Mouse (Mus musculus): ENCODE data around the gene Sars2. TPM values are rescaled to one million over a fixed set of nuclear protein-coding genes. Genes with fewer than 3 reads are reported as not detected.

Sars2 gene
- 24.2 and 24.9 TPM in 2 replicates for polyA plus RNA-seq (2014; fragmentation: Nextera tagmentation; extraction: Ambion mirVana)

DNA sequence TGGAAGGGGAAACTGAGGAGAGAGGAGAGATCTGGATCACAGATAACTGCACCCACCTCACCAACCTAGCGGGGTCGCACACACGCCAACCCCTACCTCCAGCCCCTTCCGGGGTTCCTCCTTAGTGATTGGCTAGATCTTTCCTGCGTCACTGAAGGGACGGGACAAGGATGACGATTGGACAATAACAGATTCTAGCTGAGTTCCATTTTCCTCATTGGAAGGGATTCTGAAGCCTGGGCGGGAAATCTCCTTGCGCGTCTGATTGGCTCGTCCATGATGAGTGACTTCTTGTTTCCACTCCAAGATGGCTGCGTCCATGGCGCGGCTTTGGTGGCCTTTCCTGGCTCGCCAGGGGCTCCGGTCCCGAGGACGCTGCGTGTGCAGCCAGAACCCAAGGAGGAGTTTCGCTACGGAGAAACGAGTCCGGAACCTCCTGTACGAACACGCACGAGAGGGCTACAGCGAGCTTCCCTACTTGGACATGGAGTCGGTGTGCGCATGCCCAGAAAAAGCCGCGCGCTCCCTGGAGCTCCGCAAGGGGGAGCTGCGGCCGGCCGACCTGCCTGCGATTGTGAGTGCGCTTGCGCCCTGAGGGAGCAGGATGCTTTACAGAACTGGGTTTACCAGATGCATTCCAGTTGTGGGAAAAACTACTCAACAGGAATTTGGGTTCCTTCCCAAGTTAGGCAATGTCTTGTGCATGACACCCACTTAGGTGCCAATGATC, at the start of gene Sars2, which contains the start of gene Mrps12:
Sars2 (plus strand) TSS at position 284 of the 730 bp plus-strand sequence.
Mrps12 (minus strand) TSS at position 112 of the 730 bp plus-strand sequence.
- peak; percentile 97 for ATAC-seq (ENCODE audit: insufficient number of reproducible peaks, insufficient read depth, low FRiP score, low read depth)
- Histone ChIP-seq H3K4me2 (replicated peaks; ENCODE audit: low read depth, low read length) (peak within 1 kb of the TSS; percentile 92), H3K27me3 (ENCODE audit: control insufficient read depth, insufficient read depth, low read length) (no peaks in the 10 kb centered on the region), H3K4me3 (ENCODE audit: low read depth, low read length) (peak within 1 kb of the TSS; percentile 52), H3K36me3 (ENCODE audit: control insufficient read depth, insufficient read depth, low read length) (peaks cover 7% of the 10 kb centered on the region; the same call in 1 of the 2 replicates), H3K27ac (ENCODE audit: low read length) (peak within 1 kb of the TSS; percentile 79), H3K9ac (replicated peaks; ENCODE audit: low read depth, low read length) (peak within 1 kb of the TSS; percentile 78), H3K4me1 (ENCODE audit: control insufficient read depth, insufficient read depth, low read length) (peaks cover 4% of the 10 kb centered on the region; the same call in 1 of the 2 replicates), H3K9me3 (ENCODE audit: control insufficient read depth, low read depth, low read length) (no peaks in the 10 kb centered on the region)
- under 1% methylated on average over 39 of the region's 39 CpGs for WGBS

DNA sequence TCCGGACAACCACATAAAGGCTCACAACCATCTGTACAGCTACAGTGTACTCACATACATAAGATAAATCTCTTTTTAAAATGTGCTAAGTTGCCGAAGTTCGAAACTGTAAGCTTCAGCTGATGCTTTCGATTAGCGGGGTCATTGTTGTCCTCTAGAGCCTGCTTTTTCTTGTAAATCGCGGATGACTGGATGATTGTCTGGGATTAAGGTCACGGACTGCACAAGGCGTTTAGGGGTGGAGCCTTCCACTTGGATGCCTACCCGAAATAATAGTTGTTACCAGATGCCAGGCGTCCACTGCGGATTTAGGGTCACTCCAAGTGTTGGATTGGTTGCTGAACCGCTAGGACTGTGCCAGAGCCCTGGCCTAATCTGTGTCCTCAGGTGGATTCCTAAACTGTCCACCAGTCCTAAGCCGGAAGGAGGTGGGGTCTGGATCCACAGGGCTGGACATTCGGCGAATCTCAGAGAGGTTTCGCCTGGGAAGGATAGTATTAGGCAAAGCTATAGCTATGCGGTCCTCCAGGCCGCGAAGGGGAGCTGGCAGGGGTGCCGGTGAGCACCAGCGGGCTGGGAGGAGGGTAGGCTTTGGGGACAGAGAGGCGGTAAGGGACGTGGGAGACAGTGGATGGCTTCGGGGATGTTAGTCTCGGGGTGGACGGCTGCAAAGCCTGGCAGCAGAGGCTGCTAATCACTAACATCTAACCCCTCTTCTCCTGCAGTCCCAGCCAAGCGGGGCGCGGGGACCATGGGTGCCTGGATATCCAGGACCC, 49.1 kb upstream of the Sars2 start, which contains the start of gene Fbxo27:
Fbxo27 (plus strand) TSS at position 305 of the 776 bp plus-strand sequence.
- 40% methylated on average over 30 of the region's 30 CpGs for WGBS
- no peak for ATAC-seq (ENCODE audit: insufficient number of reproducible peaks, insufficient read depth, low FRiP score, low read depth)
- no peak within 1 kb of the TSS for H3K27ac ChIP-seq (ENCODE audit: low read length)
- no peaks in the 10 kb centered on the region for H3K36me3 ChIP-seq (ENCODE audit: control insufficient read depth, insufficient read depth, low read length)
- no peaks in the 10 kb centered on the region for H3K9me3 ChIP-seq (ENCODE audit: control insufficient read depth, low read depth, low read length)
- 0 out of 2 replicates have a peak, but pooled peaks cover 2% of the 10 kb centered on the region for H3K27me3 ChIP-seq (ENCODE audit: control insufficient read depth, insufficient read depth, low read length)
- peak within 1 kb of the TSS; percentile 45 for H3K4me3 ChIP-seq (ENCODE audit: low read depth, low read length)
- peak within 1 kb of the TSS; percentile 48; the same call in 1 of the 2 replicates for H3K9ac ChIP-seq (replicated peaks; ENCODE audit: low read depth, low read length)
- H3K4me1 ChIP-seq (ENCODE audit: control insufficient read depth, insufficient read depth, low read length): peaks cover 3% of the 10 kb centered on the region; the same call in 1 of the 2 replicates
- H3K4me2 ChIP-seq (replicated peaks; ENCODE audit: low read depth, low read length): peak within 1 kb of the TSS; percentile 90

DNA sequence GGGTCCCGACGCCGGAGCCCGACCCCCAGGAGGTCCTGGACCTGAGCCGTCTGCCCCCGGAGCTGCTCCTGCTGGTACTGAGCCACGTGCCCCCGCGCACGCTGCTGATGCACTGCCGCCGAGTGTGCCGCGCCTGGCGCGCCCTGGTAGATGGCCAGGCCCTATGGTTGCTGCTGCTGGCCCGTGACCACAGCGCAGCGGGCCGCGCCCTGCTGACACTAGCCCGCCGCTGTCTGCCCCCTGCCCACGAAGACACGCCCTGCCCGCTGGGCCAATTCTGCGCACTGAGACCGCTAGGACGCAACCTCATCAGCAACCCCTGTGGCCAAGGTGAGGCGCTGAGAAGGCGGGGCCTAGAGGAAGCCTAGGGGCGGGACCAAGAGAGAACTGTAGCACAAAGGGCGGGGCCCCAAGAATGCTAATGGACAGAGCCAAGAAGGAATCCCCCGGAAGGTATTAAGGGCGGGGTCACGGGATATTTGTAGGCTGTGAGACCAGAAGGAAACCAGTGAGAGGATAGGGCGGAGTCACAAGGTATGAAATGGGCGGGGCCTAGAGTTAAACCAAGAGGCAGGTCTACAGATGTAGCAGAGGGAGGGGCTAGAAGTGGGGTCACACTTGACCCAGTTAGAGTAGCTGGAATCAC, 48.3 kb upstream of the Sars2 start:
- Histone ChIP-seq H3K4me2 (replicated peaks; ENCODE audit: low read depth, low read length) (peak overlapping the region; percentile 90), H3K4me3 (ENCODE audit: low read depth, low read length) (peak overlapping the region; percentile 45), H3K36me3 (ENCODE audit: control insufficient read depth, insufficient read depth, low read length) (no peaks in the 10 kb centered on the region), H3K27ac (ENCODE audit: low read length) (no peak overlapping the region), H3K4me1 (ENCODE audit: control insufficient read depth, insufficient read depth, low read length) (peaks cover 3% of the 10 kb centered on the region; the same call in 1 of the 2 replicates), H3K9me3 (ENCODE audit: control insufficient read depth, low read depth, low read length) (no peaks in the 10 kb centered on the region), H3K9ac (replicated peaks; ENCODE audit: low read depth, low read length) (peak overlapping the region; percentile 48; the same call in 1 of the 2 replicates), H3K27me3 (ENCODE audit: control insufficient read depth, insufficient read depth, low read length) (0 out of 2 replicates have a peak, but pooled peaks cover 2% of the 10 kb centered on the region)
- ATAC-seq (ENCODE audit: insufficient number of reproducible peaks, insufficient read depth, low FRiP score, low read depth): peak; percentile 85
- under 1% methylated on average over 38 of the region's 38 CpGs for WGBS

GRCm38 (mm10) chr7:28694423-28694822, 47.4 kb upstream of the Sars2 start:
- Histone ChIP-seq H3K4me1 (ENCODE audit: control insufficient read depth, insufficient read depth, low read length) (peaks cover 3% of the 10 kb centered on the region; the same call in 1 of the 2 replicates), H3K27me3 (ENCODE audit: control insufficient read depth, insufficient read depth, low read length) (0 out of 2 replicates have a peak, but pooled peaks cover 2% of the 10 kb centered on the region), H3K4me3 (ENCODE audit: low read depth, low read length) (no peak overlapping the region), H3K9me3 (ENCODE audit: control insufficient read depth, low read depth, low read length) (no peaks in the 10 kb centered on the region), H3K9ac (replicated peaks; ENCODE audit: low read depth, low read length) (no peak overlapping the region), H3K27ac (ENCODE audit: low read length) (no peak overlapping the region), H3K4me2 (replicated peaks; ENCODE audit: low read depth, low read length) (peak overlapping the region; percentile 90; the same call in 1 of the 2 replicates), H3K36me3 (ENCODE audit: control insufficient read depth, insufficient read depth, low read length) (no peaks in the 10 kb centered on the region)
- no peak; the same call in 1 of the 2 replicates for ATAC-seq (ENCODE audit: insufficient number of reproducible peaks, insufficient read depth, low FRiP score, low read depth)
- WGBS: 5% methylated on average over 14 of the region's 14 CpGs

DNA sequence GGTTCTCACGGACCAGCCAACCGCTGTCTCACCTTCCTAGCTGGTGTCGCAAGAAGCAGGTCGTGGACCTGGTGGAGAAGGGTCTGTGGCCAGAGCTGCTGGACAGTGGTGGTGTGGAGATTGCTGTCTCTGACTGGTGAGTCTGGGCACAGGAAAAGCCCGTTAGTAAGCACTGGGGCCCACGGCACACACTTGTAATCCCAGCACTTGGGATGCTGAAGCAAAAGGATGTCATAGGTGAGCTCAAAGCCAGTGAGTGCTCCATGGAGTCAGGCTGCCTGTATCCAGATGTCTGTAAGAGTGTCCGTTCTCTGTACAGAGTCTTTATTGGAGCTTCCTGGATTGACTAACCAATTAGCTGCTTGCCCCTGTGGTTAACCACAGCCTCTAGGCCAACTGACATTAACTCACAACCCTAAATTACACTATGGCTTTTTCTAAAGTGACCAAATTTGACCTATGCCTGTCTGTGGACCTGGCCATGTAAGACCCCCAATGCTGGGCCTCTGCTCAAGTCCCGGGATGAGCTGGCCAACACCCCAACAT, 46.8 kb upstream of the Sars2 start:
- Histone ChIP-seq H3K4me3 (ENCODE audit: low read depth, low read length) (no peak overlapping the region), H3K9ac (replicated peaks; ENCODE audit: low read depth, low read length) (no peak overlapping the region), H3K36me3 (ENCODE audit: control insufficient read depth, insufficient read depth, low read length) (no peaks in the 10 kb centered on the region), H3K9me3 (ENCODE audit: control insufficient read depth, low read depth, low read length) (no peaks in the 10 kb centered on the region), H3K27ac (ENCODE audit: low read length) (no peak overlapping the region), H3K4me1 (ENCODE audit: control insufficient read depth, insufficient read depth, low read length) (peaks cover 3% of the 10 kb centered on the region; the same call in 1 of the 2 replicates), H3K4me2 (replicated peaks; ENCODE audit: low read depth, low read length) (no peak overlapping the region), H3K27me3 (ENCODE audit: control insufficient read depth, insufficient read depth, low read length) (0 out of 2 replicates have a peak, but pooled peaks cover 2% of the 10 kb centered on the region)
- 46% methylated on average over 8 of the region's 8 CpGs for WGBS
- no peak for ATAC-seq (ENCODE audit: insufficient number of reproducible peaks, insufficient read depth, low FRiP score, low read depth)

GRCm38 (mm10) chr7:28697277-28697676, 44.5 kb upstream of the Sars2 start:
- 84% methylated on average over 11 of the region's 11 CpGs for WGBS
- Histone ChIP-seq H3K9me3 (ENCODE audit: control insufficient read depth, low read depth, low read length) (no peaks in the 10 kb centered on the region), H3K9ac (replicated peaks; ENCODE audit: low read depth, low read length) (no peak overlapping the region), H3K27ac (ENCODE audit: low read length) (no peak overlapping the region), H3K4me3 (ENCODE audit: low read depth, low read length) (no peak overlapping the region), H3K4me1 (ENCODE audit: control insufficient read depth, insufficient read depth, low read length) (peaks cover 3% of the 10 kb centered on the region; the same call in 1 of the 2 replicates), H3K27me3 (ENCODE audit: control insufficient read depth, insufficient read depth, low read length) (0 out of 2 replicates have a peak, but pooled peaks cover 2% of the 10 kb centered on the region), H3K4me2 (replicated peaks; ENCODE audit: low read depth, low read length) (no peak overlapping the region), H3K36me3 (ENCODE audit: control insufficient read depth, insufficient read depth, low read length) (no peaks in the 10 kb centered on the region)
- no peak for ATAC-seq (ENCODE audit: insufficient number of reproducible peaks, insufficient read depth, low FRiP score, low read depth)

- H3K27ac ChIP-seq (ENCODE audit: low read length): no peak overlapping the region
- no peaks in the 10 kb centered on the region for H3K36me3 ChIP-seq (ENCODE audit: control insufficient read depth, insufficient read depth, low read length)
- H3K4me3 ChIP-seq (ENCODE audit: low read depth, low read length): no peak overlapping the region
- H3K4me1 ChIP-seq (ENCODE audit: control insufficient read depth, insufficient read depth, low read length): no peaks in the 10 kb centered on the region
- WGBS: 98% methylated on average over 4 of the region's 4 CpGs
- no peak for ATAC-seq (ENCODE audit: insufficient number of reproducible peaks, insufficient read depth, low FRiP score, low read depth)
- H3K27me3 ChIP-seq (ENCODE audit: control insufficient read depth, insufficient read depth, low read length): no peaks in the 10 kb centered on the region
- H3K9me3 ChIP-seq (ENCODE audit: control insufficient read depth, low read depth, low read length): no peaks in the 10 kb centered on the region
- no peak overlapping the region for H3K4me2 ChIP-seq (replicated peaks; ENCODE audit: low read depth, low read length)
- H3K9ac ChIP-seq (replicated peaks; ENCODE audit: low read depth, low read length): no peak overlapping the region
Measured at GRCm38 (mm10) chr7:28700269-28700668, 41.5 kb upstream of the Sars2 start.

All from stomach, embryonic 14.5 days (tissue).